Mouse (Mus musculus) small intestine, adult 2 months (tissue): ENCODE results near the gene Pde4d.

Experiments used
- CTCF ChIP-seq: fragments of 200-500 bp; IDR thresholded peaks from 2 replicates; pipeline ENCODE4 v1.5.1; 2012; ENCODE audit warnings: low read depth, mild to moderate bottlenecking, control low read depth, inconsistent platforms, low read length, moderate library complexity, mixed read lengths; ENCODE audit not compliant: insufficient replicate concordance, insufficient read length; ENCODE audit errors: extremely low read depth
- POLR2A ChIP-seq: fragments of 200-500 bp; IDR thresholded peaks from 2 replicates; pipeline ENCODE4 v1.6.1; 2012; ENCODE audit warnings: low read depth, mild to moderate bottlenecking, control low read depth, inconsistent platforms, low read length, moderate library complexity

DNA sequence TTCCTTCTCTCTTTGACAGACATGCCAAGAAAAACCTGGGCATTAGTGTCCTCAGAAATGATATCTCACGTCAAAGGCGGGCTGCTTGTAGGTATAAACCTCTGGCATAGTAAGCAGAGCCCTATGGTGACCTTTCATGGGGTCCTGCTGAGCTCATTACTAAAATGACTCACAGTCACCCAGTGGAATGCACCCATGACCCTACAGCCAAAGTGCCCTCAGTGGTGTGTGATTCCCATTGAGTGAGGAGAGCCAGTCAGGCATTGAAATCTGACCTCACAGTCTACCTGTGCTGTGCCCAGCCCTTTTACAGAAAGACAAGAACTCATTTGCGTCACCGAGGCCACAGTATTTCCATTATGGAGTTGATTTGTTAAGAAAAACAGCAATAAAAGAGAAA is 1220.2 kb downstream of the Pde4d start:
- TF ChIP-seq CTCF (no peak), POLR2A (no peak)
